Mouse (Mus musculus) left cerebral cortex, postnatal 36 days (tissue): ENCODE measurements around the gene Rpl32. TPM values are rescaled to one million over a fixed set of nuclear protein-coding genes. Genes with fewer than 3 reads are reported as not detected.

ENCODE experiments used
- DNase-seq, 2 experiments: peaks; one replicate each; pipeline ENCODE4 v3.0.0; 2021 to 2022; ENCODE audit warnings: low spot score in 2 of 2, mixed read lengths in 1 of 2
- intact Hi-C: fragments of 180-260 bp; cut with DNase I; formaldehyde crosslinking; loops from one replicate; pipeline ENCODE4 v1.15.1; 2025
- microRNA-seq: library from miRNA; unstranded; fragments of <30 nt; microRNA quantifications from one replicate; pipeline ENCODE4 v1.2.0, GENCODE M21; 2022
- total RNA-seq, 2 experiments: library from RNA; stranded (reverse); gene quantifications; 2 replicates each; pipeline ENCODE4 v1.2.3; 2021

Rpl32 gene
- total RNA-seq, 2 experiments from 2014 or later: 444 to 498 TPM

- intact Hi-C loops: no loop called here
- DNase-seq: no peak
These were observed 35.9 kb downstream of the Rpl32 start for GRCm38 (mm10) chr6:115772604-115773003.

- intact Hi-C loops: no loop called here
These were observed 36.3 kb downstream of the Rpl32 start for GRCm38 (mm10) chr6:115772201-115772600.

GRCm38 (mm10) chr6:115770852-115771251, 37.7 kb downstream of the Rpl32 start:
- intact Hi-C loops: no loop called here

More at GRCm38 (mm10) chr6:115772201-115772600, 36.3 kb downstream of the Rpl32 start:
- no peak for DNase-seq

GRCm38 (mm10) chr6:115770059-115770670, 38.4 kb downstream of the Rpl32 start:
- intact Hi-C loops: no loop called here
- no peak for DNase-seq

More at GRCm38 (mm10) chr6:115770852-115771251, 37.7 kb downstream of the Rpl32 start:
- no peak for DNase-seq

GRCm38 (mm10) chr6:115768207-115768606, 40.3 kb downstream of the Rpl32 start:
- no peak for DNase-seq
- intact Hi-C loops: no loop called here

- DNase-seq: no peak
- intact Hi-C loops: no loop called here
These were observed 41.2 kb downstream of the Rpl32 start for GRCm38 (mm10) chr6:115767357-115767756.

- DNase-seq: no peak
- intact Hi-C loops: no loop called here
These were observed 44.4 kb downstream of the Rpl32 start for GRCm38 (mm10) chr6:115764179-115764578.

- DNase-seq: no peak
- intact Hi-C loops: no loop called here
These were observed 46.4 kb downstream of the Rpl32 start, which contains the start of gene Tmem40 for GRCm38 (mm10) chr6:115761995-115762756. TSS of gene Tmem40 (minus strand) at chr6:115762410.

GRCm38 (mm10) chr6:115760982-115761381, 47.6 kb downstream of the Rpl32 start:
- intact Hi-C loops: no loop called here
- no peak for DNase-seq

GRCm38 (mm10) chr6:115760137-115760536, 48.4 kb downstream of the Rpl32 start:
- intact Hi-C loops: no loop called here

GRCm38 (mm10) chr6:115759461-115759860, 49.1 kb downstream of the Rpl32 start:
- intact Hi-C loops: no loop called here
- DNase-seq: no peak

More at GRCm38 (mm10) chr6:115760137-115760536, 48.4 kb downstream of the Rpl32 start:
- DNase-seq: no peak

GRCm38 (mm10) chr6:115758981-115759435, 49.5 kb downstream of the Rpl32 start:
- intact Hi-C loops: no loop called here
- no peak for DNase-seq

- intact Hi-C loops: no loop called here
- no peak for DNase-seq
These were observed 53.0 kb downstream of the Rpl32 start for GRCm38 (mm10) chr6:115755536-115755935.

Small RNA genes within 50 kb of the gene (microRNA-seq; reads per million reads assigned to microRNA genes)
- not detected for gene Mir7660

Other genes with a start within 250 kb of the Rpl32 start
- not detected for gene Mkrn2os, start 216.2 kb downstream of the Rpl32 start, total RNA-seq
- 10 to 100 TPM; 34.4 to 34.6 TPM for gene Mkrn2, start 206.8 kb downstream of the Rpl32 start, total RNA-seq
- 10 to 100 TPM; 90.3 to 90.7 TPM for gene Raf1, start 132.1 kb downstream of the Rpl32 start, total RNA-seq
- 1 to 10 TPM; 1.4 to 2.1 TPM for gene Tmem40, start 46.3 kb downstream of the Rpl32 start, total RNA-seq
- 1 to 10 TPM; 2.0 to 2.3 TPM for gene Cand2, start 34.2 kb downstream of the Rpl32 start, total RNA-seq
- gene Efcab12, start 29.7 kb upstream of the Rpl32 start, total RNA-seq: 1 to 10 TPM; 3.8 to 5.3 TPM
- gene Mbd4, start 44.6 kb upstream of the Rpl32 start, total RNA-seq: 1 to 10 TPM; 8.2 to 9.0 TPM
- 10 to 100 TPM; 27.0 to 31.0 TPM for gene Ift122, start 44.7 kb upstream of the Rpl32 start, total RNA-seq
- under 1 TPM; 0.17 to 0.70 TPM for gene Rho, start 123.0 kb upstream of the Rpl32 start, total RNA-seq
- not detected for gene H1foo, start 136.2 kb upstream of the Rpl32 start, total RNA-seq
- 100 to 1,000 TPM; 115 to 121 TPM for gene Plxnd1, start 186.3 kb upstream of the Rpl32 start, total RNA-seq